Mouse (Mus musculus) spleen, adult 2 months (tissue): Measurements from ENCODE around the gene Cntln. TPM values are rescaled to one million over a fixed set of nuclear protein-coding genes. Genes with fewer than 3 reads are reported as not detected.

Experiments
- DNase-seq, 2 experiments: peaks; one replicate each; pipeline versions ENCODE4 v3.0.0 to v3.0.0-alpha.2; 2012 to 2021; ENCODE audit warnings: low spot score in 2 of 2, low read depth in 1 of 2
- H3K27ac ChIP-seq: fragments of 200-500 bp; 2 replicates; pipeline ENCODE4 v1.5.1; 2012; ENCODE audit warnings: low read length, inconsistent platforms; ENCODE audit not compliant: insufficient read depth
- H3K27me3 ChIP-seq: fragments of 200-500 bp; 2 replicates; pipeline ENCODE4 v1.6.1; 2012; ENCODE audit warnings: mild to moderate bottlenecking, moderate library complexity, low read length, inconsistent platforms; ENCODE audit not compliant: control insufficient read depth, insufficient read depth
- H3K36me3 ChIP-seq: fragments of 200-500 bp; 2 replicates; pipeline ENCODE4 v1.6.1; 2012; ENCODE audit warnings: mild to moderate bottlenecking, low read length, inconsistent platforms; ENCODE audit not compliant: control insufficient read depth, insufficient read depth
- H3K4me1 ChIP-seq: fragments of 200-500 bp; 2 replicates; pipeline ENCODE4 v1.6.1; 2011; ENCODE audit warnings: inconsistent platforms; ENCODE audit not compliant: control insufficient read depth, insufficient read depth, insufficient read length
- H3K4me3 ChIP-seq: fragments of 200-500 bp; 2 replicates; pipeline ENCODE4 v1.5.1; 2011; ENCODE audit warnings: mild to moderate bottlenecking, inconsistent platforms; ENCODE audit not compliant: insufficient read depth, insufficient read length; ENCODE audit errors: extremely low read depth
- CTCF ChIP-seq: fragments of 200-500 bp; IDR thresholded peaks from 2 replicates; pipeline ENCODE4 v1.5.1; 2011; ENCODE audit warnings: mild to moderate bottlenecking, inconsistent platforms; ENCODE audit not compliant: insufficient read depth, insufficient read length, insufficient replicate concordance; ENCODE audit errors: extremely low read depth
- POLR2A ChIP-seq: fragments of 200-500 bp; IDR thresholded peaks from 2 replicates; pipeline ENCODE4 v1.6.1; 2011; ENCODE audit warnings: low read depth, low read length, inconsistent platforms
- WGBS: fragments of 180-500 bp; shearing (Covaris S2); methylation state at CpG from one replicate; pipeline ENCODE4 v1.1.7; 2018; 5-methylcytosine and 5-hydroxymethylcytosine counted together
- polyA plus RNA-seq: library from polyadenylated mRNA; depleted of rRNA; stranded (reverse); fragments of >200 nt; gene quantifications from 2 replicates; pipeline ENCODE4 v1.2.3, GENCODE M21; 2012

Gene Cntln
- polyA plus RNA-seq, 1 experiment, result 0.60 TPM

DNA sequence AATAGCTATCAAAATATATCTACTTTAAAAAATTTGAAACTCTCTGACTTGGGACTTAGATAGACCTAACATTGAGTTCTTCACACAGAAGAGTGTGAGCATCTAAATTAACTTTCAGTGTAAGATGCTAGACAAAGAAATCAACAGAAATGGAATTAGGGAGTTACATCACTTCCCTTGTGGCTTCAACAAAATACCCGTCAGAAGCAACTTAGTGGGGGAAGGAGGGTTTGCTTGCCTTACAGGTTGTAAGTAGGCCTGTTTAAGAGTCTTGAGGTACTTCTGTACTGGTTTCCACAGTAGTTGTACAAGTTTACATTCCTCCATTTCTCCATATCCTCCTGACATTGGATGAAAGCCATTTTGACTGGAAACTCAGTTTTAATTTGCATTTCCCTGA is 222.3 kb downstream of the Cntln start:
- no peaks in the 10 kb centered on the region for H3K36me3 ChIP-seq
- H3K27me3 ChIP-seq, result no peaks in the 10 kb centered on the region
- 49% methylated on average over 1 of the region's 1 CpGs for WGBS
- H3K27ac ChIP-seq, result no peak overlapping the region
- DNase-seq, result no peak
- no peak overlapping the region for H3K4me3 ChIP-seq
- no peaks in the 10 kb centered on the region for H3K4me1 ChIP-seq
- no peak for TF ChIP-seq CTCF
- TF ChIP-seq POLR2A, result no peak

GRCm38 (mm10) chr4:85106961-85107360 is 222.9 kb downstream of the Cntln start:
- H3K27me3 ChIP-seq, result no peaks in the 10 kb centered on the region
- WGBS, result 53% methylated on average over 2 of the region's 2 CpGs
- no peaks in the 10 kb centered on the region for H3K36me3 ChIP-seq
- no peak for DNase-seq
- no peak overlapping the region for H3K4me3 ChIP-seq
- no peak for TF ChIP-seq CTCF
- no peak for TF ChIP-seq POLR2A
- H3K4me1 ChIP-seq, result no peaks in the 10 kb centered on the region
- no peak overlapping the region for H3K27ac ChIP-seq

GRCm38 (mm10) chr4:85120271-85120670 is 236.2 kb downstream of the Cntln start:
- Histone ChIP-seq H3K27me3 (no peaks in the 10 kb centered on the region), H3K36me3 (no peaks in the 10 kb centered on the region), H3K4me3 (no peak overlapping the region), H3K27ac (no peak overlapping the region), H3K4me1 (no peaks in the 10 kb centered on the region)
- TF ChIP-seq CTCF (no peak), POLR2A (no peak)
- 94% methylated on average over 3 of the region's 3 CpGs for WGBS
- no peak for DNase-seq

- no peaks in the 10 kb centered on the region for H3K27me3 ChIP-seq
- no peaks in the 10 kb centered on the region; the same call in 1 of the 2 replicates for H3K4me1 ChIP-seq
- no peak overlapping the region for H3K27ac ChIP-seq
- 73% methylated on average over 5 of the region's 5 CpGs for WGBS
- no peak for DNase-seq
- H3K4me3 ChIP-seq, result no peak overlapping the region
- no peaks in the 10 kb centered on the region for H3K36me3 ChIP-seq
- TF ChIP-seq CTCF, result no peak
- no peak for TF ChIP-seq POLR2A
Measured at GRCm38 (mm10) chr4:85149726-85150125, 265.6 kb downstream of the Cntln start.

- no peak for TF ChIP-seq CTCF
- no peak for TF ChIP-seq POLR2A
- Histone ChIP-seq H3K4me1 (no peaks in the 10 kb centered on the region; the same call in 1 of the 2 replicates), H3K27ac (no peak overlapping the region), H3K36me3 (no peaks in the 10 kb centered on the region), H3K27me3 (no peaks in the 10 kb centered on the region), H3K4me3 (no peak overlapping the region)
- WGBS, result 89% methylated on average over 7 of the region's 7 CpGs
- no peak for DNase-seq
Measured at GRCm38 (mm10) chr4:85151881-85152280, 267.8 kb downstream of the Cntln start.

DNA sequence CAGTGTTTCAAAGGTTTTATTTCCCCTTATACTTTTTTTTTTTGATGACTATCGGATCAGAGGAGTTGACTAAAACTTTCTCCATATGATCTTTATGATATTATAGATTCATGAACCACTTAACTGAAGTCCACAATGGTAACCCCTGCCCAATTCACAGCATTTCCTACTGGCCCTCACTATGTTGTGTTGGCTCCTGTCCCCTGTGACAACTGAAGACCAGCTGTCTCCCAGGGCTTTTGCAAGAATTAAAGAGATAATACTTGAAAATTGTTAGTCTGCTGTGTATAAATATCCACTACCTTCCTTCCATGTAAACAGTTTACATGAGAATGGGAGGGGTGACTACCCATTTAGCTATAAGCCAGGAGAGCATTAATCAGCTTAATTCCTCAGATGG is 270.3 kb downstream of the Cntln start:
- no peak for TF ChIP-seq POLR2A
- no peak for TF ChIP-seq CTCF
- no peak overlapping the region for H3K27ac ChIP-seq
- DNase-seq, result no peak
- no peaks in the 10 kb centered on the region for H3K27me3 ChIP-seq
- no peaks in the 10 kb centered on the region for H3K36me3 ChIP-seq
- 83% methylated on average over 1 of the region's 1 CpGs for WGBS
- no peak overlapping the region for H3K4me3 ChIP-seq
- H3K4me1 ChIP-seq, result no peaks in the 10 kb centered on the region; the same call in 1 of the 2 replicates

DNA sequence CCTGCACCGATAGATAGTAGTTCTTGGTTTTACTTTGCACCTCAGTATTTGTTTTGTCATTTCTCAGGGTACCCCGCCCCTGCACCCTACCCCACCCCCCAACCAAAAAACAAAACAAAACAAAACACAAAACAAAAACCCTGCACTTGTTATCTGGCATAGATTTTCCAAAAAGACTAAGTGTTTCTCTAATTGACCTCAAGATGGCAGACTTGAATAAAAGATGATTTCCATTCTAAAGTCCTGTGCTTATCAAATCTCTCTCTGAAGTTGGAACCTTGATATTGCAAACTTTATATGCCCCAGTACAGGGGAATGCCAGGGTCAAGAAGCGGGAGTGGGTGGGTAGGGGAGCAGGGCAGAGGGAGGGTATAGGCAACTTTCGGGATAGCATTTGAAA is 277.0 kb downstream of the Cntln start:
- H3K27me3 ChIP-seq, result no peaks in the 10 kb centered on the region
- 70% methylated on average over 4 of the region's 4 CpGs for WGBS
- no peak overlapping the region for H3K4me3 ChIP-seq
- no peak for DNase-seq
- H3K27ac ChIP-seq, result no peak overlapping the region
- no peaks in the 10 kb centered on the region for H3K36me3 ChIP-seq
- TF ChIP-seq POLR2A (no peak), CTCF (no peak)
- no peaks in the 10 kb centered on the region for H3K4me1 ChIP-seq
